Mouse (Mus musculus) bone marrow macrophage, adult 2 months (primary cell): ENCODE measurements at regions not wholly inside any gene's neighbourhood (a gene's known extent, or its start where the extent isn't known, plus 50 kb on each side); places are given as distances from the start of the nearest gene placed in this dataset.

ENCODE experiments used
- H3K27ac ChIP-seq: 2 replicates; pipeline ENCODE4 v1.5.1; 2012; ENCODE audit warnings: low read depth, low read length; ENCODE audit not compliant: insufficient read depth
- H3K4me1 ChIP-seq: 2 replicates; pipeline ENCODE4 v1.6.1; 2012; ENCODE audit warnings: low read length; ENCODE audit not compliant: control insufficient read depth, insufficient read depth
- H3K4me3 ChIP-seq: 2 replicates; pipeline ENCODE4 v1.5.1; 2012; ENCODE audit warnings: mild to moderate bottlenecking, low read length, moderate library complexity; ENCODE audit not compliant: insufficient read depth
- CTCF ChIP-seq: IDR thresholded peaks from 2 replicates; pipeline ENCODE4 v1.5.1; 2012; ENCODE audit warnings: low read depth, mild to moderate bottlenecking, low read length, moderate library complexity
- POLR2A ChIP-seq: IDR thresholded peaks from 2 replicates; pipeline ENCODE4 v1.6.1; 2012; ENCODE audit warnings: mild to moderate bottlenecking, low read depth, low read length, borderline replicate concordance

DNA sequence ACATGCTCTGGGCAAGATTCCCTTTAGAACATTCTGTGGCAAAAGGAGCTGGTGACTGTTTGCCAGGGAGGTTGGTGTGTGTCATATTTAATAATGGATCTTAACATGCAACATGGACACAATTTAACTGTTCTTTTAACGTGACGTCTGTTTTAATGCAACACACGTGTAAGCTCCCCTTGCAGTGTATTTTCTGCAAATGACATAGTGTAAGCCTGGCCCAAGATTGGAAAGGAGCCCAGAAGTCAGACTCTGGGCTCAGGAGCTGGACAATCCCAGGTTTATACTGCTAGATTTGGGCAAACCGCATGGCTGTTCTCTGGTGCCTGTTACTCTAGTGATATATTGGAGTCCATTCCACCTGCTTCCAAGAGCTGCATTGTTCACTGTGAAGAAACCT lies 106.1 kb upstream of the Frmd6 start:
- Histone ChIP-seq H3K4me1 (peaks cover 3% of the 10 kb centered on the region), H3K27ac (no peak overlapping the region), H3K4me3 (no peak overlapping the region)
- no peak for TF ChIP-seq CTCF
- no peak for TF ChIP-seq POLR2A

DNA sequence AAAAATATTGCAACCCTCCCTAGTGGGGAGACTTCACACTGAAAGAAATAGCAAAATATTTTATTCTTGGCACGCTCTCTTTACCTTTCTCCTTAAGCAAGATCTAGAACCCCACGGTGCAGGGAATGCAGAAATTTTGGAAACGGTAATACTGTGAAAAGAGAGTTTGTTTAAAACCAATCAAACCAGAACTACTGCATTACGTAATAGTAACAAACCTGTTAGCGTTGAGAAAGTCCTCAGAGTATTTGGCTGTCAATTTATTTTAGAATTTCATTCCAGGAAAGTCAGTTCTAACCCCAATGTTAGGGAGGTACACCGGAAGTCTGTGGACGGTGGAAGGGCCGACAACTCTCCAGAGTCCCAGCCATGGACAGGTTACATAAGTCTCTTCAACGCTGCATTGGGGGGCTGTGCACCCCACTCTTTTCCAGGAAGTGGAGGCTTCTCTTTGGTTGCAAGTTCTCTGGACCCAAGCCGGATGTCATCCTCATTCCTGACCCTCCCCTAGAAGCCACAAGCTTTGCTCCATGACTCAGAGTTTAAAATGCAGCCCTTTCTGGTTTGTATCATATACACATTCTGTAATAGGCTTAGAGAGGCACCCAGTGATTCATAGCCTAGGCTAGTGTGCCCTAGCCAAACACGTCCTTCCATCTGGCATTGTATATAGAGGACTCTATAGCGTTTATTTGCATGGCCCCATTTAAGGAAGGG lies 105.0 kb upstream of the Frmd6 start:
- Histone ChIP-seq H3K27ac (no peak overlapping the region), H3K4me3 (no peak overlapping the region), H3K4me1 (0 out of 2 replicates have a peak, but pooled peaks cover 2% of the 10 kb centered on the region)
- TF ChIP-seq POLR2A (no peak), CTCF (no peak)

DNA sequence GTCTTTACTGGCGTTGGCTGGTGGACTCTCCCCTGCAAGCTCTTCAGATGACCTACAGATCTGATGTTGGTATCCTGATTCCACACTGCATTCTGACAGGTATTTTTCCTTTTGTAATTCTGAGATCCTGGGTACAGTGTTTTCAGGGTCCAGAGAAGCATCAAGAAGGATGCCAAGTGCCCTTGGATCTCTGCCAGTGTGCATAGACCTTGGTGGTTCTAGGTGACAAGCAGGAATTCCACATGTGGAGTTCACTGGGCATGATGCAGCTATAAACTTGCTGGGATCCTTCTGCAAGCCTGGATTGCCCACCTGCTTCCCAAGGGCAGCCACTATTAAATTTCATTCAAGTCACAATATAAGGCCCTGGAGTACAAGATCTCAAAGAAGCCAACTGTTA lies 100.0 kb upstream of the Frmd6 start:
- Histone ChIP-seq H3K27ac (no peak overlapping the region), H3K4me1 (0 out of 2 replicates have a peak, but pooled peaks cover 2% of the 10 kb centered on the region), H3K4me3 (no peak overlapping the region)
- TF ChIP-seq POLR2A (no peak), CTCF (no peak)

DNA sequence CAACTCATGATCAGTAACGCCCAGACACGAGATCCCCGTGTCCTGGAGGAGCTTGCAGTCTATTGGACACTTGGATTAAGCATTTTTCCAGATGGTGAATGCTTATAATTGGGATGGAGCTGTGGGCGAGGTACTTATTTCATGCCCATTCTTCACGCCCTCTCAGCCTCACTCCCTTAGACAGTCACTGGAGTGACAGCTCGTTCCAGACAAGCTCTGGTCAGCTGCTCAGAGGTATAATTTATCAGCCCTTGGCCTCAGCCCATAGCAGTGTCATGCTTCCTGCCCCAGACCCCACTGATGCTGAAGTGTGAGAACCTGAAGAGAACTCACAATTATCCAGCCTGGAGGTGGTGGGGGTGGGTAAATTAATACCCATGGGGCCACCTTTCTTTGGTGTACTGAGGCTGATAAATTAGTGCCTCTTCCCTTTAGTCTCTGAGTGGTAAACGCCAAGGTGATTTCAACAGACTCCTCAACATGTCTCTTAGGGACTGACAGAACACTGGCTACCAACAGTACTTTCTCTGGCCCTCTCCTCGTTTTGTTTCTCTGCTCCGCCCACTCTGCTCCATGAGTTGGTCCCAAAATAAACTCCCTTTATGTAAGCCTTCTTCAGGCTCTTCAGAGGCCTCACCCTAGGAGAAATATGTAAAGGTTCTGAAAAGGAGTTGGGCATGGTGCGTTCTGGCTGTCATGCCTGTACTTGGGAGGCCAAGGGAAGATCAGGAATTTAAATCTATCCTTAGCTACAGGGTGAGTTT lies 97.6 kb upstream of the Frmd6 start:
- TF ChIP-seq POLR2A = no peak
- TF ChIP-seq CTCF = no peak
- peaks cover 6% of the 10 kb centered on the region; the same call in 1 of the 2 replicates for H3K4me1 ChIP-seq

DNA sequence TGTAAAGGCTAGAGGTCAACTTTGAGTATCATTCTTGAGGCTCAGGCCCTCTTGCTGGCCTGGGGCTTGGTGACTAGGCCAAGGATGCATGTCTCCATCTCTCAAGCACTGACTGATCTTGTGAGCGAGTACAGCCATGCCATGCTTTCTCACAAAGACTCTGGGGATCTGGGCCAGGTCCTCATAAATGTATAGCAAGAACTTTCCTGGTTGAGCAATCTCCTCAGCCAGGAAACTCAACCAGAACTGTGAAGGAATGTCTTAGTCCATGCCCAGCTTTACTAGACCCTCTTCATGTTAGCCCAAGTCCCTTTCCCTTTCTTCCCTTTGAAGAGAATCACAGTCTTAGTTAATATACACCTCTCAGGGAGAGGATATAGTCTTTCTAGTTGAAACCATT lies 96.9 kb upstream of the Frmd6 start:
- H3K27ac ChIP-seq = no peak overlapping the region
- H3K4me1 ChIP-seq = peaks cover 8% of the 10 kb centered on the region; the same call in 1 of the 2 replicates
- TF ChIP-seq CTCF = no peak
- TF ChIP-seq POLR2A = no peak
- H3K4me3 ChIP-seq = no peak overlapping the region

More for the DNA sequence above, 97.6 kb upstream of the Frmd6 start:
- Histone ChIP-seq H3K27ac (no peak overlapping the region), H3K4me3 (no peak overlapping the region)

DNA sequence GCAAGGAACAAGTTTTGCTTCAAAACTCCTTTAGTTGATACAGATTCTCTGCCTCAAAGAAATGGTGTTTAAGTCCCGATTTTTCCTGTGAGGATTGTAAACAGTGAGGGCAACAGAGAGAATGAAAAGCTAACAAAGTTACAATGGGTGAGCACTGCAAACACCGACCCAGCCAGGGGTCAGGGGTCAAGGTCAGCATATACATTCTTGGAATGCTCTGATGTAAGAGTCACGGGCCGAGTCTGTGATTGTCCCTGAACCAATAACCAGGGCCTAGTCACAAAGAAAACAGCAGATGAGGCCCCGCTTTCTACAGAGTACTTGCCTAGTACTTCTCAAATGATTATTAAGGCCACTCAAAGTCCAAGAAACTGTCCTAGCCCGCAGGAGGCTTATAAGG lies 95.4 kb upstream of the Frmd6 start:
- no peak for TF ChIP-seq CTCF
- no peak for TF ChIP-seq POLR2A
- Histone ChIP-seq H3K27ac (no peak overlapping the region), H3K4me1 (peaks cover 8% of the 10 kb centered on the region; the same call in 1 of the 2 replicates), H3K4me3 (no peak overlapping the region)

DNA sequence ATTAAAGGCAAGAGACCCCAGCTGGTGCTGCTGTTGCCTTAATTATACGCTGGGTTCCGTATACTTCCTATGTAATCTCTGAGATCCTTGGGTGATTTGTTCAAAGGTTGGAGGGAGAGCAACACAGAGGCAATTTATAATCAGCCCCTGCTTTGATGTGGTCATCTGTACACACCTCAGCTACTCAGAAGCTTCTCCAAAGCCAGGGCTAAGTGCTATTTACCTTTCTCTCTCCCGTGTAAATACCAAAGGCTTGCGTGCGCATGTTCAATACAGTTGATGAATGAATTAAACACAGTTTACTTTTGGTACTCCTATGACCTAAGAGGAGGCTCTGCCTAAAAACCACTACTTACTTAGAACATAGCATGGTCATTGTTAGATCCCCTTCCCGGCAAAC lies 93.8 kb upstream of the Frmd6 start:
- H3K27ac ChIP-seq = no peak overlapping the region
- H3K4me1 ChIP-seq = peaks cover 8% of the 10 kb centered on the region; the same call in 1 of the 2 replicates
- no peak for TF ChIP-seq POLR2A
- TF ChIP-seq CTCF = no peak
- H3K4me3 ChIP-seq = no peak overlapping the region

DNA sequence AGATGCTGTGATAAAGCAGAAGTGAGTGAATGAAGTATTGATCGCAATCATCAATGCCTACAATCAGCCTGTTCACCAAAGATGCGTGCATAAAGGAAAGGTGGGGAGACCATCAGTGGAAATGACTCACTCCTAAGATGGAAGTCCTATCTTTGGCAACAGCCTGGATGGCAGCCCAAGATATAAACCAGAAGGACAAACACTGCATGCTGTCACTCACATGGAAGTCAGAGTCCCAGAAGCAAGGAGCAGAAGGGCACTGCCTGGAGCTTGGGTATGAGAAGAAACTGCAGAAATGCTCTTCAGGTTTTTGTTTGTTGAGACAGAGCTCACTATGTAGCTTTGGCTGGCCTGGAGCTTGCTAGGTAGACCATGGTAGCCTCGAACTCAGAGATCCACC lies 92.7 kb upstream of the Frmd6 start:
- H3K4me3 ChIP-seq = no peak overlapping the region

DNA sequence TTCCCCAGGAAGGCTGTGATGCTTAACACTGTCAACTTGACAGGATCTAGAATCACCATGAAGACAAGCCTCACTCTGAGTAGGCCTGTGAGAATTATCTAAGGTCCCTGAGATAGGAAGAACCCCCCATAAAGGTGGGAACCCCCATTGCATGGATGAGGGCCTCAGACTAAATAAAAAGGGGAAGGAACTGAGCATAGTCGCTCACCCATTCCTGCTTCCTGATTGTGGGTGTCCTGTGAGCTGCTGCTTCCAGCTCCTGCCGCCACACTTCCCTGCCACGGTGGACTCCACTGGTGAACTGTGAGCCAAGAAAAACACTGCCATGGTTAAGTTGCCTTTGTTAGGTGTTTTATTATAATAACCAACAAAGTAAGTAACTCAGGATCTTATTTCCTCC lies 86.8 kb upstream of the Frmd6 start:
- TF ChIP-seq POLR2A (no peak), CTCF (no peak)
- no peak overlapping the region for H3K4me3 ChIP-seq
- peaks cover 7% of the 10 kb centered on the region for H3K4me1 ChIP-seq
- H3K27ac ChIP-seq = no peak overlapping the region

More for the DNA sequence above, 92.7 kb upstream of the Frmd6 start:
- no peak for TF ChIP-seq CTCF
- no peak for TF ChIP-seq POLR2A
- Histone ChIP-seq H3K4me1 (peaks cover 8% of the 10 kb centered on the region; the same call in 1 of the 2 replicates), H3K27ac (no peak overlapping the region)

DNA sequence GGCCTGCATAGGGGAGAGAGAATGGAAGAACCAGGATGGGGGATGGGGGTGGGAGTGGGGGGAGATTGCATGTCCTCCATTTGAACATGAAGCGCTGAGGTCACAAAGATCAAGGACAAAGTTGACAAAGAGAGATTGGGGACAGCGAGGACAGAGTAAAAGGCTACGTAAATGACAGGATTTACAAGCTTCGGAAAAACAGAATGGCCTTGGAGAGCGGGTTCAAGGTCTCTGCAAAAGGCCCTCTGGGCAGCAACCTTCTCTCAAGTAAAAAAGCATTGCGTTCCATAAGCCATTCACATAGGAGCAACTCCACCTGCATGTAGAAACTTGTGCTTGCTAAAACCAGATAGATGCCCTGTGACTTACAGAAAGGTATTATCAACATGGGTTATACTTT lies 86.0 kb upstream of the Frmd6 start:
- Histone ChIP-seq H3K4me1 (peaks cover 7% of the 10 kb centered on the region), H3K27ac (no peak overlapping the region)
- TF ChIP-seq CTCF = no peak
- TF ChIP-seq POLR2A = no peak

More for the DNA sequence above, 86.0 kb upstream of the Frmd6 start:
- no peak overlapping the region for H3K4me3 ChIP-seq
